Mouse (Mus musculus) brown adipose tissue, adult 24 weeks (tissue): ENCODE data around the gene Bola1. TPM values are rescaled to one million over a fixed set of nuclear protein-coding genes. Genes with fewer than 3 reads are reported as not detected.
A peak's percentile ranks its signal among the peaks of the same experiment; 100 is the strongest.
"Not testable (repeated sequence)": the region's sequence is repeated elsewhere in the genome, so short reads cannot be mapped to it uniquely, and the experiment has no call there.

Experiments
- H3K27ac ChIP-seq: fragments of 200-500 bp; replicated peaks from 2 replicates; pipeline ENCODE4 v1.5.1; 2012; ENCODE audit warnings: low read depth, mild to moderate bottlenecking, low read length
- H3K4me1 ChIP-seq: fragments of 200-500 bp; 2 replicates; pipeline ENCODE4 v1.6.1; 2012; ENCODE audit warnings: low read length, mixed read lengths; ENCODE audit not compliant: control insufficient read depth, insufficient read depth, insufficient read length
- H3K4me3 ChIP-seq: fragments of 200-500 bp; 2 replicates; pipeline ENCODE4 v1.5.1; 2012; ENCODE audit warnings: low read depth, mild to moderate bottlenecking, low read length, moderate library complexity; ENCODE audit not compliant: insufficient read depth
- polyA plus RNA-seq: library from polyadenylated mRNA; stranded (reverse); fragments of >200 nt; gene quantifications from 2 replicates; pipeline ENCODE4 v1.2.4, GENCODE M21; 2012; ENCODE audit not compliant: missing spikeins, insufficient read depth, insufficient read length

The Bola1 gene
- 36.7 and 42.5 TPM in 2 replicates for polyA plus RNA-seq

GRCm38 (mm10) chr3:96219661-96220130 is at the start of gene Bola1, which contains the start of gene Hist2h2ab:
Bola1 (minus strand) TSS chr3:96219709.
Hist2h2ab (plus strand) TSS chr3:96219865.
- Histone ChIP-seq H3K4me1 (peaks cover 6% of the 10 kb centered on the region), H3K27ac (peak within 1 kb of the TSS; percentile 89), H3K4me3 (peak within 1 kb of the TSS; percentile 85)

GRCm38 (mm10) chr3:96268776-96269378 is 49.4 kb upstream of the Bola1 start:
- peak overlapping the region; percentile 51 for H3K4me3 ChIP-seq
- not testable (repeated sequence) for H3K4me1 ChIP-seq
- peak overlapping the region; percentile 72 for H3K27ac ChIP-seq

GRCm38 (mm10) chr3:96268051-96268775 is 48.7 kb upstream of the Bola1 start, which contains the start of gene Hist2h3b:
Hist2h3b (plus strand) TSS chr3:96268654.
- Histone ChIP-seq H3K27ac (peak within 1 kb of the TSS; percentile 72), H3K4me3 (peak within 1 kb of the TSS; percentile 51), H3K4me1 (peaks cover 5% of the 10 kb centered on the region; the same call in 1 of the 2 replicates)

- Histone ChIP-seq H3K27ac (no peak overlapping the region), H3K4me3 (no peak overlapping the region), H3K4me1 (peaks cover 5% of the 10 kb centered on the region; the same call in 1 of the 2 replicates)
These were observed 48.0 kb upstream of the Bola1 start for GRCm38 (mm10) chr3:96267541-96267940.

GRCm38 (mm10) chr3:96266132-96266710 is 46.7 kb upstream of the Bola1 start:
- Histone ChIP-seq H3K4me1 (peaks cover 5% of the 10 kb centered on the region; the same call in 1 of the 2 replicates), H3K27ac (no peak overlapping the region), H3K4me3 (no peak overlapping the region)

GRCm38 (mm10) chr3:96264404-96264949 is 45.0 kb upstream of the Bola1 start:
- H3K4me1 ChIP-seq: peaks cover 5% of the 10 kb centered on the region; the same call in 1 of the 2 replicates
- H3K27ac ChIP-seq: peak overlapping the region; percentile 97
- H3K4me3 ChIP-seq: peak overlapping the region; percentile 77

- Histone ChIP-seq H3K27ac (peak overlapping the region; percentile 97), H3K4me3 (peak overlapping the region; percentile 77), H3K4me1 (peaks cover 5% of the 10 kb centered on the region; the same call in 1 of the 2 replicates)
These were observed 44.3 kb upstream of the Bola1 start for GRCm38 (mm10) chr3:96263558-96264403.

GRCm38 (mm10) chr3:96262979-96263550 is 43.6 kb upstream of the Bola1 start, which contains the start of gene Hist2h4:
Hist2h4 (minus strand) TSS chr3:96263311.
- Histone ChIP-seq H3K27ac (peak within 1 kb of the TSS; percentile 97), H3K4me1 (peaks cover 5% of the 10 kb centered on the region; the same call in 1 of the 2 replicates), H3K4me3 (peak within 1 kb of the TSS; percentile 94)

- peak overlapping the region; percentile 94 for H3K4me3 ChIP-seq
- H3K4me1 ChIP-seq: peaks cover 5% of the 10 kb centered on the region; the same call in 1 of the 2 replicates
- H3K27ac ChIP-seq: peak overlapping the region; percentile 94
These were observed 42.8 kb upstream of the Bola1 start for GRCm38 (mm10) chr3:96262216-96262875.

GRCm38 (mm10) chr3:96261623-96262022 is 42.1 kb upstream of the Bola1 start:
- H3K27ac ChIP-seq: peak overlapping the region; percentile 41
- peaks cover 5% of the 10 kb centered on the region; the same call in 1 of the 2 replicates for H3K4me1 ChIP-seq
- H3K4me3 ChIP-seq: peak overlapping the region; percentile 94

- H3K4me1 ChIP-seq: peaks cover 7% of the 10 kb centered on the region; the same call in 1 of the 2 replicates
- H3K27ac ChIP-seq: no peak overlapping the region
- H3K4me3 ChIP-seq: no peak overlapping the region
These were observed 40.7 kb upstream of the Bola1 start for GRCm38 (mm10) chr3:96260220-96260619.

GRCm38 (mm10) chr3:96257190-96257589 is 37.7 kb upstream of the Bola1 start:
- Histone ChIP-seq H3K4me3 (no peak overlapping the region), H3K4me1 (0 out of 2 replicates have a peak, but pooled peaks cover 2% of the 10 kb centered on the region), H3K27ac (no peak overlapping the region)

- no peak overlapping the region for H3K27ac ChIP-seq
- 0 out of 2 replicates have a peak, but pooled peaks cover 2% of the 10 kb centered on the region for H3K4me1 ChIP-seq
- H3K4me3 ChIP-seq: no peak overlapping the region
These were observed 36.6 kb upstream of the Bola1 start for GRCm38 (mm10) chr3:96255926-96256593.
